19 mouse cellular contexts compared by ENCODE assay signal in the genomic region with DNA sequence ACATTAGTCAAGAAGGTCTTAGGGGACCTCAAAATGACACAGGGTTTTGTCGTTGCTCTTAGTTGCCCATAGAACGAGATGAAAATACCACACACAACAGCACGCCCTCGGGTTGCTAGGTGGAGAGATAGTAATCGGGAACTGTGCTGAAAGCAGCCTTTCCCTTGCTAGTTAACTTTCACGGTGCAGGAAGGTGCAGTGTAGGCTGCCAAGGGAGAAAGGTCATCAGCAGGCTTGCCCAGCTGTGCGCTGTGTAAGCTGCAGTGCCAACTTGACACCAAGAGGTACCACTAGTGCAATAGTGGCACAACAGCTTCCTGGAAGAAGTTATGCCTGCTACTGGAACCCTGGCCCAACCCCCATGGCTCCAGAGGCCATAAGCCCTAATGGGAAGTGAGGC. TPM values are rescaled to one million over a fixed set of nuclear protein-coding genes. Genes with fewer than 3 reads are reported as not detected.
"Had no signal": no experiment of that assay in that cellular context is flagged by ENCODE, and none has a peak within 500 bp of the region (broad histone marks: within the 10 kb centered on the region; RNA-seq: fewer than 3 reads in every experiment).

No protein-coding gene starts in this region.

- H3K4me2 ChIP-seq: limb, embryonic 13.5 days; lung, embryonic 14.5 days; midbrain, embryonic 12.5 days; midbrain, embryonic 15.5 days; neural tube, embryonic 12.5 days; stomach, embryonic 15.5 days had no signal

- H3K4me1 ChIP-seq: limb, embryonic 10.5 days; limb, embryonic 13.5 days; midbrain, embryonic 12.5 days; midbrain, embryonic 15.5 days; neural tube, embryonic 12.5 days; stomach, embryonic 15.5 days had no signal

- H3K27me3 ChIP-seq: limb, embryonic 13.5 days; midbrain, embryonic 15.5 days; neural tube, embryonic 12.5 days had no signal

- H3K36me3 ChIP-seq: limb, embryonic 10.5 days; limb, embryonic 13.5 days; midbrain, embryonic 12.5 days; midbrain, embryonic 15.5 days; neural tube, embryonic 12.5 days; stomach, embryonic 15.5 days had no signal

- H3K9ac ChIP-seq: limb, embryonic 13.5 days; liver, embryonic 14.5 days; liver, postnatal 0 days; lung, embryonic 14.5 days; midbrain, embryonic 12.5 days; midbrain, embryonic 15.5 days; neural tube, embryonic 12.5 days; stomach, embryonic 15.5 days had no signal

- ATAC-seq: liver, postnatal 0 days; midbrain, embryonic 15.5 days had no signal

- H3K27ac ChIP-seq: kidney, postnatal 0 days; layer of hippocampus, adult 2 months; limb, embryonic 10.5 days; limb, embryonic 13.5 days; liver, embryonic 14.5 days; midbrain, embryonic 12.5 days; midbrain, embryonic 15.5 days; neural tube, embryonic 12.5 days; stomach, embryonic 15.5 days had no signal

- H3K4me3 ChIP-seq: layer of hippocampus, adult 2 months; limb, embryonic 10.5 days; limb, embryonic 13.5 days; midbrain, embryonic 12.5 days; midbrain, embryonic 15.5 days; neural tube, embryonic 12.5 days; stomach, embryonic 15.5 days had no signal

- DNase-seq: kidney, adult 2 months; kidney, postnatal 25 days; layer of hippocampus, adult 9-11 months; liver; liver, postnatal 0 days; lung, embryonic 14.5 days; lung, postnatal 10 days; lung, postnatal 36 days; thymus, postnatal 25 days had no signal

- H3K9me3 ChIP-seq: limb, embryonic 10.5 days; limb, embryonic 13.5 days; midbrain, embryonic 12.5 days; midbrain, embryonic 15.5 days; neural tube, embryonic 12.5 days; stomach, embryonic 15.5 days had no signal

RNA-seq across cellular contexts. Expression of a gene that starts 38.5 kb away (rescaled TPM):
- polyA plus RNA-seq: kidney, embryonic 14.5 days had no signal
